Mouse (Mus musculus) E14TG2a.4 (cell line): ENCODE results near the gene Rdx.

Experiments
- CTCF ChIP-seq: conservative IDR thresholded peaks from 2 replicates; pipeline ENCODE4 v1.5.1; 2014; ENCODE audit warnings: low read length
- NANOG ChIP-seq: IDR thresholded peaks from 2 replicates; pipeline ENCODE4 v1.6.1; 2014; ENCODE audit warnings: borderline replicate concordance, low read length, mixed read lengths
- POU5F1 ChIP-seq: IDR thresholded peaks from 2 replicates; pipeline ENCODE4 v1.6.1; 2014; ENCODE audit warnings: low read length, borderline replicate concordance

DNA sequence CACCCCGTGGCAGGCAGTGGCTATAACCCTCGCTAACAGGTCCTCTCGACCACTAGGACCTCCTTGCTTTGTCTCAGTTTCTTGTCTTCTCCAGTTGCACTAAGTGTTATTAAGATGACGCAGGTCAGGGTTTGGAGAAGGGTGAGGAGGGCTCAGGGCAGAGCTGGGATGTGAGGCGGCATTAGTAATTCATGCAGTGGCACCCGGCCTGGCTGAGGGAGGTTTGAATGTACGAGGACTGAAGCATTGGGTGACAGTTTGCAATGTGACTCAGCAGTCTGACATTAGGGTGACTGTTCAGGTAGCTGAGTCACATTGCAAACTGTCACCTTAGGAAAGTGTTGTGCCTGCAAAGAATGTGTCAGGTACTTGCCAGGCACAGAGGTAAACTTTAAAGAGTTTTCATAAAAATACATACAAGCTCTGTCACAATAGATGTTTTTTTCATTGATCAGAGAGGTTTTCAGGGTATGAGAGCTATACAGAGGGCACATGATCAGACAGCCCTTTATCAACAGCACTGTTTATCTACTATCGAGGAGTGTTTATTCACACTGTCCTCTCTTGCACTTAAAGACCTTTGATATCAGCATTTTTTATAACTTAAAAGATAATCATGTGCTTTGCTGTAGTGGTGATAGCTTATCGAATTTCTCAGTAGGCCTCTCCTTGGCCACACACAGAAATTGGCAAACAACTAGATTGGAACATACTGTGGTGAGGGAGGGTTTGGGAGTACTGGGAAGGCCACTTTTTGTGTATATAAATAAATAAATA is 56.7 kb downstream of the Rdx start:
- TF ChIP-seq CTCF (no peak), POU5F1 (no peak), NANOG (no peak)
